Mouse (Mus musculus) limb, embryonic 11.5 days (tissue): ENCODE results near the gene Lbhd1. TPM values are rescaled to one million over a fixed set of nuclear protein-coding genes. Genes with fewer than 3 reads are reported as not detected.
"Not testable (repeated sequence)": the region's sequence is repeated elsewhere in the genome, so short reads cannot be mapped to it uniquely, and the experiment has no call there.

ENCODE experiments used
- ATAC-seq: fragments of 200-750 bp; cut with Nextera tagmentation; 2 replicates; pipeline ENCODE4 v1.8.0; 2017; ENCODE audit warnings: low read depth; ENCODE audit not compliant: insufficient number of reproducible peaks, low FRiP score, low TSS enrichment
- DNase-seq: peaks from one replicate; pipeline ENCODE4 v3.0.0-alpha.2; 2015; ENCODE audit warnings: low spot score
- H3K27ac ChIP-seq: fragments of 300-500 bp; sonication (generic); replicated peaks from 2 replicates; pipeline ENCODE4 v1.5.1; 2014; ENCODE audit warnings: low read depth, mild to moderate bottlenecking, low read length
- H3K27me3 ChIP-seq: fragments of 300-500 bp; sonication (generic); 2 replicates; pipeline ENCODE4 v1.6.1; 2014; ENCODE audit warnings: mild to moderate bottlenecking, low read length, mixed read lengths; ENCODE audit not compliant: control insufficient read depth, insufficient read depth
- H3K36me3 ChIP-seq: fragments of 300-500 bp; sonication (generic); 2 replicates; pipeline ENCODE4 v1.6.1; 2014; ENCODE audit warnings: mild to moderate bottlenecking, low read length, moderate library complexity, mixed read lengths; ENCODE audit not compliant: control insufficient read depth, insufficient read depth
- H3K4me1 ChIP-seq: fragments of 300-500 bp; sonication (generic); 2 replicates; pipeline ENCODE4 v1.6.1; 2014; ENCODE audit warnings: low read length, mixed read lengths; ENCODE audit not compliant: control insufficient read depth, insufficient read depth
- H3K4me2 ChIP-seq: fragments of 300-500 bp; sonication (generic); 2 replicates; pipeline ENCODE4 v1.6.1; 2014; ENCODE audit warnings: low read depth, mild to moderate bottlenecking, moderate library complexity; ENCODE audit not compliant: severe bottlenecking
- H3K4me3 ChIP-seq: fragments of 300-500 bp; sonication (generic); 2 replicates; pipeline ENCODE4 v1.5.1; 2014; ENCODE audit warnings: low read depth, low read length
- H3K9ac ChIP-seq: fragments of 300-500 bp; sonication (generic); 2 replicates; pipeline ENCODE4 v1.6.1; 2014; ENCODE audit warnings: mild to moderate bottlenecking, low read length
- H3K9me3 ChIP-seq: fragments of 300-500 bp; sonication (generic); 2 replicates; pipeline ENCODE4 v1.6.1; 2016; ENCODE audit warnings: low read length; ENCODE audit not compliant: control insufficient read depth
- WGBS: fragments of 180-500 bp; shearing (Covaris S2); extraction: QIAGEN DNeasy Blood & Tissue Kit; methylation state at CpG from one replicate; pipeline ENCODE4 v1.1.7; 2014; 5-methylcytosine and 5-hydroxymethylcytosine counted together
- polyA plus RNA-seq: library from polyadenylated mRNA; unstranded; fragments of >200 nt; fragmentation: Nextera tagmentation; extraction: Ambion mirVana; gene quantifications from 2 replicates; pipeline ENCODE4 v1.2.1, GENCODE M21; 2014

The Lbhd1 gene
- polyA plus RNA-seq, 1 experiment from 2014 or later, result 110 TPM

DNA sequence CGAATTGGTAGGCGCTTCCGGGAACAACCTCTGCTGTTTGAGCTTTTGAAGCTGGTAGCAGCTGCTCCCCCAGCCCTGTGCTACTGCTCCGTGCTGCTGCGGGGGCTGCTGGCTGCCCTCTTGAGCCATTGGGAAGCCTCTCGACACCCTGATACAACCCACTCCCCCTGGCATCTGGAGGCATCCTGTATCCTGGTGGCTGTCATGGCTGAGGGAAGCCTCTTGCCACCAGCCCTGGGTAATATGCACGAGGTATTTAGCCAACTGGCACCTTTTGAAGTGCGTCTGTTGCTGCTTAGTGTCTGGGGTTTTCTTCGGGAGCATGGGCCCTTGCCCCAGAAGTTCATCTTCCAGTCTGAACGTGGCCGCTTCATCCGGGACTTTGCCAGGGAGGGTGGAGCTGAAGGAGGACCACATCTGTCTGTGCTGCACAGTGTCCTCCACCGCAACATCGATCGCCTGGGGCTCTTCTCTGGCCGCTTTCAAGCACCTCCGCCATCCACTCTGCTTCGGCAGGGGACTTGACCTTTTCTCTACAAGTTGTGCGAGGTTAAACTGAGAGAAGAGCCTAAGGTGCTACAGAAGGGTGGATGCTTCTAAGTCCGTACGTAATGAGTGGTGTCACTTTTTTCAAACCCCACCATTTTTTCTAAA is 13.8 kb downstream of the Lbhd1 start:
- H3K4me3 ChIP-seq, result peak overlapping the region; percentile 98
- H3K27me3 ChIP-seq, H3K9me3 ChIP-seq: not testable (repeated sequence)
- peaks cover 15% of the 10 kb centered on the region; the same call in 1 of the 2 replicates for H3K4me1 ChIP-seq
- ATAC-seq (peak; percentile 56; the same call in 1 of the 2 replicates), DNase-seq (peak; percentile 58)
- H3K36me3 ChIP-seq, result peaks cover 18% of the 10 kb centered on the region; the same call in 1 of the 2 replicates
- peak overlapping the region; percentile 71 for H3K4me2 ChIP-seq
- WGBS, result 23% methylated on average over 21 of the region's 21 CpGs
- peak overlapping the region; percentile 97 for H3K9ac ChIP-seq
- peak overlapping the region; percentile 30; the same call in 1 of the 2 replicates for H3K27ac ChIP-seq

GRCm38 (mm10) chr19:8897865-8898495 is 14.4 kb downstream of the Lbhd1 start, which contains the start of gene Ganab:
Gene Ganab, plus strand, starts transcription at chr19:8898071.
- peak within 1 kb of the TSS; percentile 71 for H3K4me2 ChIP-seq
- H3K36me3 ChIP-seq, result peaks cover 19% of the 10 kb centered on the region; the same call in 1 of the 2 replicates
- no peaks in the 10 kb centered on the region for H3K9me3 ChIP-seq
- no peaks in the 10 kb centered on the region for H3K27me3 ChIP-seq
- DNase-seq (peak; percentile 98), ATAC-seq (peak; percentile 98)
- peak within 1 kb of the TSS; percentile 98 for H3K4me3 ChIP-seq
- H3K27ac ChIP-seq, result peak within 1 kb of the TSS; percentile 72
- peaks cover 15% of the 10 kb centered on the region; the same call in 1 of the 2 replicates for H3K4me1 ChIP-seq
- peak within 1 kb of the TSS; percentile 97 for H3K9ac ChIP-seq
- WGBS, result under 1% methylated on average over 53 of the region's 53 CpGs

- Histone ChIP-seq H3K4me3 (peak overlapping the region; percentile 98), H3K4me1 (peaks cover 15% of the 10 kb centered on the region; the same call in 1 of the 2 replicates), H3K9ac (peak overlapping the region; percentile 97), H3K9me3 (no peaks in the 10 kb centered on the region), H3K36me3 (peaks cover 24% of the 10 kb centered on the region), H3K27ac (peak overlapping the region; percentile 72; the same call in 1 of the 2 replicates), H3K27me3 (no peaks in the 10 kb centered on the region), H3K4me2 (peak overlapping the region; percentile 71)
- 13% methylated on average over 13 of the region's 13 CpGs for WGBS
- no peak for DNase-seq
- no peak for ATAC-seq
Measured at GRCm38 (mm10) chr19:8898576-8898975, 15.0 kb downstream of the Lbhd1 start.

DNA sequence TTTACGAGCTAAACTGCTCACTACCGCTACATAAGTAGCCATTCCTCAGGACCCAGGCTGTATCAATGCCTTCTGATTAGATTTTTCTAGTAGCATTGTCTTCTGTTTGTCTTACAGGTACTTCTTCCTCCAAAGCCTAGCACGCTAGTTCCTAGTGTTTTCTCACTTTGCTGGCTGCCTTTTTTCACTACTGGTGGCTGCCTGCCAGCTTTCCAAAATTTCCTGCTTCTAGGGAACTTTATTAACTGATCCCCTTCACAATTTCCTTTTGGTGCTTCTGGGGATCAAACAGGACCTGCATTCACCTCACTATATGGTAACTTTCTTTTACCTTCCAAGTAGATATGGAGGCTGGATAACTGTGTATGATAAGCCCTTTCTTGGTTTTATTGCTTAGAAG is 15.5 kb downstream of the Lbhd1 start:
- DNase-seq, result no peak
- H3K27ac ChIP-seq, result no peak overlapping the region
- H3K4me3 ChIP-seq, result peak overlapping the region; percentile 98
- no peaks in the 10 kb centered on the region for H3K27me3 ChIP-seq
- no peaks in the 10 kb centered on the region for H3K9me3 ChIP-seq
- peak overlapping the region; percentile 97 for H3K9ac ChIP-seq
- WGBS, result 63% methylated on average over 3 of the region's 3 CpGs
- peaks cover 15% of the 10 kb centered on the region; the same call in 1 of the 2 replicates for H3K4me1 ChIP-seq
- peaks cover 24% of the 10 kb centered on the region for H3K36me3 ChIP-seq
- peak overlapping the region; percentile 71 for H3K4me2 ChIP-seq
- ATAC-seq, result no peak

DNA sequence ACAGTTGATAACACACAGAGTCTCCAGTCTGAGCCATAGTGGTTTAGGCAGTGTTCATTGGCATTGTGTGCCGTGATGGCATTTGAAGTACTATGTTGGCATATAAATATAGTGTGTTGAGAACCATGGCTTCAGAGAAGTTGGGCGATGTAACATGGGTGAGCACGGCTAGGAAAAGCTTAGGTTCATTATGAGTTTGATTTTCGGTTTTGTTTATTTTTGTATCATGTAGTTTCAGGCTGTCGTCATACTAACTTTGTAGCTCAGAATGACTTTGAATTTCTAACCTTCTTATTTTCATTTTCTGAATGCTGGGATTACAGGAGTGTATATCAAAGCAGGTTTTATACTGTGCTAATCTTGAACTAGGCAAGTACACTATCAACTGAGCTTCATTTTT is 19.9 kb downstream of the Lbhd1 start:
- no peaks in the 10 kb centered on the region for H3K27me3 ChIP-seq
- ATAC-seq, result no peak
- H3K4me1 ChIP-seq, result peaks cover 7% of the 10 kb centered on the region; the same call in 1 of the 2 replicates
- no peak overlapping the region for H3K4me3 ChIP-seq
- no peak for DNase-seq
- peaks cover 29% of the 10 kb centered on the region for H3K36me3 ChIP-seq
- no peak overlapping the region for H3K9ac ChIP-seq
- H3K9me3 ChIP-seq, result no peaks in the 10 kb centered on the region
- no peak overlapping the region for H3K27ac ChIP-seq
- no peak overlapping the region for H3K4me2 ChIP-seq
- WGBS, result 93% methylated on average over 5 of the region's 5 CpGs

GRCm38 (mm10) chr19:8908531-8908930 is 25.0 kb downstream of the Lbhd1 start:
- no peaks in the 10 kb centered on the region for H3K27me3 ChIP-seq
- H3K9ac ChIP-seq, result no peak overlapping the region
- H3K4me2 ChIP-seq, result no peak overlapping the region
- no peaks in the 10 kb centered on the region for H3K9me3 ChIP-seq
- ATAC-seq (no peak), DNase-seq (no peak)
- no peaks in the 10 kb centered on the region for H3K4me1 ChIP-seq
- 90% methylated on average over 6 of the region's 6 CpGs for WGBS
- peaks cover 50% of the 10 kb centered on the region for H3K36me3 ChIP-seq
- no peak overlapping the region for H3K4me3 ChIP-seq
- H3K27ac ChIP-seq, result no peak overlapping the region

GRCm38 (mm10) chr19:8911810-8912209 is 28.3 kb downstream of the Lbhd1 start:
- Histone ChIP-seq H3K4me3 (no peak overlapping the region), H3K27ac (no peak overlapping the region), H3K4me1 (no peaks in the 10 kb centered on the region), H3K36me3 (peaks cover 65% of the 10 kb centered on the region), H3K27me3 (no peaks in the 10 kb centered on the region), H3K4me2 (no peak overlapping the region), H3K9ac (no peak overlapping the region), H3K9me3 (no peaks in the 10 kb centered on the region)
- ATAC-seq, result no peak
- 93% methylated on average over 5 of the region's 5 CpGs for WGBS
- no peak for DNase-seq

DNA sequence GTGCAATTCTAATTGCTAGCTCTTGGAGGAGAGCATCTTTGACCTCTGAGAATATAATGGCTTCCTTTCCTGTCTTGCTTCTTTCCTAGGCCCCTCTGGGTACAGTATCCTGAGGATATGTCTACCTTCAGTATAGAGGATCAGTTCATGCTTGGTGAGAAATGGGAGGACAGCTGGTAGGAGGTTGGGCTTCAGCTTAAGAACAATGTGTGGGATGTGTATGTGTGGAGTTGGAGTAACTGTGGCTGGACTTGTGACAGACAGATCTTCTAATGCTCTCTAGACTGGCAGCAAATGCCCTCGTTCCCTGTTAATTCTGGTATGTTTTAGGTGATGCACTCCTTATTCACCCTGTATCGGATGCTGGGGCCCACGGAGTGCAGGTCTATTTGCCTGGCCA is 30.7 kb downstream of the Lbhd1 start:
- H3K4me3 ChIP-seq, result no peak overlapping the region
- ATAC-seq (no peak), DNase-seq (no peak)
- 92% methylated on average over 3 of the region's 3 CpGs for WGBS
- no peaks in the 10 kb centered on the region for H3K27me3 ChIP-seq
- H3K27ac ChIP-seq, result no peak overlapping the region
- no peak overlapping the region for H3K9ac ChIP-seq
- H3K4me2 ChIP-seq, result no peak overlapping the region
- peaks cover 48% of the 10 kb centered on the region for H3K36me3 ChIP-seq
- H3K4me1 ChIP-seq, result no peaks in the 10 kb centered on the region
- no peaks in the 10 kb centered on the region for H3K9me3 ChIP-seq
